Mouse (Mus musculus): ENCODE data around the gene Gm49333. TPM values are rescaled to one million over a fixed set of nuclear protein-coding genes. Genes with fewer than 3 reads are reported as not detected.

The Gm49333 gene
- polyA plus RNA-seq, 1 experiment from 2014 or later, result not detected

GRCm38 (mm10) chr16:20621991-20622685 lies 10.7 kb downstream of the Gm49333 start:
- Histone ChIP-seq H3K9ac (ENCODE audit: low read length) (peak overlapping the region; percentile 65), H3K9me3 (ENCODE audit: control insufficient read depth, low read length) (no peaks in the 10 kb centered on the region), H3K4me1 (replicated peaks; ENCODE audit: control insufficient read depth, insufficient read depth, low read length) (peaks cover 23% of the 10 kb centered on the region), H3K4me3 (ENCODE audit: low read length) (peak overlapping the region; percentile 75), H3K36me3 (ENCODE audit: control insufficient read depth, insufficient read depth, low read length) (no peaks in the 10 kb centered on the region), H3K4me2 (ENCODE audit: low read depth, low read length) (peak overlapping the region; percentile 82), H3K27me3 (ENCODE audit: control insufficient read depth, insufficient read depth, low read depth, low read length) (peaks cover 22% of the 10 kb centered on the region), H3K27ac (ENCODE audit: low read length) (peak overlapping the region; percentile 49)
- peak; percentile 79 for ATAC-seq (ENCODE audit: low read depth)
- WGBS, result under 1% methylated on average over 35 of the region's 37 CpGs

GRCm38 (mm10) chr16:20623211-20623610 lies 11.8 kb downstream of the Gm49333 start:
- H3K27ac ChIP-seq (ENCODE audit: low read length), result no peak overlapping the region
- H3K9me3 ChIP-seq (ENCODE audit: control insufficient read depth, low read length), result no peaks in the 10 kb centered on the region
- WGBS, result 35% methylated on average over 2 of the region's 2 CpGs
- peaks cover 22% of the 10 kb centered on the region for H3K27me3 ChIP-seq (ENCODE audit: control insufficient read depth, insufficient read depth, low read depth, low read length)
- no peak for ATAC-seq (ENCODE audit: low read depth)
- no peak overlapping the region for H3K4me3 ChIP-seq (ENCODE audit: low read length)
- H3K4me2 ChIP-seq (ENCODE audit: low read depth, low read length), result no peak overlapping the region
- H3K4me1 ChIP-seq (replicated peaks; ENCODE audit: control insufficient read depth, insufficient read depth, low read length), result peaks cover 23% of the 10 kb centered on the region
- H3K36me3 ChIP-seq (ENCODE audit: control insufficient read depth, insufficient read depth, low read length), result no peaks in the 10 kb centered on the region
- H3K9ac ChIP-seq (ENCODE audit: low read length), result no peak overlapping the region

- 54% methylated on average over 11 of the region's 11 CpGs for WGBS
- H3K4me3 ChIP-seq (ENCODE audit: low read length), result no peak overlapping the region
- no peak overlapping the region for H3K4me2 ChIP-seq (ENCODE audit: low read depth, low read length)
- H3K27ac ChIP-seq (ENCODE audit: low read length), result no peak overlapping the region
- no peaks in the 10 kb centered on the region; the same call in 1 of the 2 replicates for H3K4me1 ChIP-seq (replicated peaks; ENCODE audit: control insufficient read depth, insufficient read depth, low read length)
- H3K9me3 ChIP-seq (ENCODE audit: control insufficient read depth, low read length), result no peaks in the 10 kb centered on the region
- no peaks in the 10 kb centered on the region for H3K36me3 ChIP-seq (ENCODE audit: control insufficient read depth, insufficient read depth, low read length)
- peaks cover 18% of the 10 kb centered on the region; the same call in 1 of the 2 replicates for H3K27me3 ChIP-seq (ENCODE audit: control insufficient read depth, insufficient read depth, low read depth, low read length)
- H3K9ac ChIP-seq (ENCODE audit: low read length), result no peak overlapping the region
- no peak for ATAC-seq (ENCODE audit: low read depth)
These were observed 17.5 kb downstream of the Gm49333 start for GRCm38 (mm10) chr16:20628871-20629391.

GRCm38 (mm10) chr16:20629731-20630634 lies 18.6 kb downstream of the Gm49333 start, which contains the start of gene Ece2:
Gene Ece2, plus strand, starts transcription at chr16:20629828.
- no peaks in the 10 kb centered on the region for H3K36me3 ChIP-seq (ENCODE audit: control insufficient read depth, insufficient read depth, low read length)
- H3K9ac ChIP-seq (ENCODE audit: low read length), result peak within 1 kb of the TSS; percentile 61
- ATAC-seq (ENCODE audit: low read depth), result peak; percentile 60; the same call in 1 of the 2 replicates
- H3K9me3 ChIP-seq (ENCODE audit: control insufficient read depth, low read length), result no peaks in the 10 kb centered on the region
- peak within 1 kb of the TSS; percentile 52 for H3K4me3 ChIP-seq (ENCODE audit: low read length)
- H3K4me1 ChIP-seq (replicated peaks; ENCODE audit: control insufficient read depth, insufficient read depth, low read length), result no peaks in the 10 kb centered on the region; the same call in 1 of the 2 replicates
- 4% methylated on average over 51 of the region's 54 CpGs for WGBS
- H3K27ac ChIP-seq (ENCODE audit: low read length), result no peak within 1 kb of the TSS
- peaks cover 18% of the 10 kb centered on the region; the same call in 1 of the 2 replicates for H3K27me3 ChIP-seq (ENCODE audit: control insufficient read depth, insufficient read depth, low read depth, low read length)
- H3K4me2 ChIP-seq (ENCODE audit: low read depth, low read length), result peak within 1 kb of the TSS; percentile 85

- Histone ChIP-seq H3K4me1 (replicated peaks; ENCODE audit: control insufficient read depth, insufficient read depth, low read length) (no peaks in the 10 kb centered on the region), H3K27me3 (ENCODE audit: control insufficient read depth, insufficient read depth, low read depth, low read length) (no peaks in the 10 kb centered on the region), H3K4me3 (ENCODE audit: low read length) (no peak overlapping the region), H3K36me3 (ENCODE audit: control insufficient read depth, insufficient read depth, low read length) (no peaks in the 10 kb centered on the region), H3K27ac (ENCODE audit: low read length) (no peak overlapping the region), H3K4me2 (ENCODE audit: low read depth, low read length) (no peak overlapping the region), H3K9ac (ENCODE audit: low read length) (no peak overlapping the region), H3K9me3 (ENCODE audit: control insufficient read depth, low read length) (no peaks in the 10 kb centered on the region)
- ATAC-seq (ENCODE audit: low read depth), result no peak
- WGBS, result 66% methylated on average over 8 of the region's 8 CpGs
These were observed 26.0 kb downstream of the Gm49333 start for GRCm38 (mm10) chr16:20637410-20637809.

GRCm38 (mm10) chr16:20638367-20638766 lies 27.0 kb downstream of the Gm49333 start:
- no peaks in the 10 kb centered on the region for H3K4me1 ChIP-seq (replicated peaks; ENCODE audit: control insufficient read depth, insufficient read depth, low read length)
- H3K27me3 ChIP-seq (ENCODE audit: control insufficient read depth, insufficient read depth, low read depth, low read length), result no peaks in the 10 kb centered on the region
- no peaks in the 10 kb centered on the region for H3K9me3 ChIP-seq (ENCODE audit: control insufficient read depth, low read length)
- no peaks in the 10 kb centered on the region for H3K36me3 ChIP-seq (ENCODE audit: control insufficient read depth, insufficient read depth, low read length)
- no peak for ATAC-seq (ENCODE audit: low read depth)
- 64% methylated on average over 8 of the region's 8 CpGs for WGBS
- no peak overlapping the region for H3K27ac ChIP-seq (ENCODE audit: low read length)
- no peak overlapping the region for H3K4me3 ChIP-seq (ENCODE audit: low read length)
- no peak overlapping the region for H3K9ac ChIP-seq (ENCODE audit: low read length)
- H3K4me2 ChIP-seq (ENCODE audit: low read depth, low read length), result no peak overlapping the region

- 3% methylated on average over 8 of the region's 8 CpGs for WGBS
- H3K27ac ChIP-seq (ENCODE audit: low read length), result no peak overlapping the region
- H3K27me3 ChIP-seq (ENCODE audit: control insufficient read depth, insufficient read depth, low read depth, low read length), result no peaks in the 10 kb centered on the region
- peak; percentile 36; the same call in 1 of the 2 replicates for ATAC-seq (ENCODE audit: low read depth)
- H3K4me2 ChIP-seq (ENCODE audit: low read depth, low read length), result no peak overlapping the region
- no peaks in the 10 kb centered on the region for H3K4me1 ChIP-seq (replicated peaks; ENCODE audit: control insufficient read depth, insufficient read depth, low read length)
- no peaks in the 10 kb centered on the region for H3K9me3 ChIP-seq (ENCODE audit: control insufficient read depth, low read length)
- no peaks in the 10 kb centered on the region for H3K36me3 ChIP-seq (ENCODE audit: control insufficient read depth, insufficient read depth, low read length)
- no peak overlapping the region for H3K9ac ChIP-seq (ENCODE audit: low read length)
- no peak overlapping the region for H3K4me3 ChIP-seq (ENCODE audit: low read length)
These were observed 30.8 kb downstream of the Gm49333 start for GRCm38 (mm10) chr16:20642161-20642560.

- no peak for ATAC-seq (ENCODE audit: low read depth)
- H3K4me1 ChIP-seq (replicated peaks; ENCODE audit: control insufficient read depth, insufficient read depth, low read length), result no peaks in the 10 kb centered on the region
- no peaks in the 10 kb centered on the region for H3K27me3 ChIP-seq (ENCODE audit: control insufficient read depth, insufficient read depth, low read depth, low read length)
- H3K4me2 ChIP-seq (ENCODE audit: low read depth, low read length), result no peak overlapping the region
- no peaks in the 10 kb centered on the region for H3K9me3 ChIP-seq (ENCODE audit: control insufficient read depth, low read length)
- H3K27ac ChIP-seq (ENCODE audit: low read length), result no peak overlapping the region
- no peak overlapping the region for H3K4me3 ChIP-seq (ENCODE audit: low read length)
- no peak overlapping the region for H3K9ac ChIP-seq (ENCODE audit: low read length)
- no peaks in the 10 kb centered on the region for H3K36me3 ChIP-seq (ENCODE audit: control insufficient read depth, insufficient read depth, low read length)
- WGBS, result 78% methylated on average over 7 of the region's 7 CpGs
These were observed 32.5 kb downstream of the Gm49333 start for GRCm38 (mm10) chr16:20643911-20644310.

All from lung, embryonic 16.5 days (tissue).